Mouse (Mus musculus): Measurements from ENCODE around the gene Clk2. TPM values are rescaled to one million over a fixed set of nuclear protein-coding genes. Genes with fewer than 3 reads are reported as not detected.
"Not testable (repeated sequence)": the region's sequence is repeated elsewhere in the genome, so short reads cannot be mapped to it uniquely, and the experiment has no call there.

Clk2 gene
- polyA plus RNA-seq, 1 experiment from 2014 or later, result 42.3 TPM

- peak; percentile 86 for ATAC-seq (ENCODE audit: low FRiP score, low read depth)
- Histone ChIP-seq H3K9ac (replicated peaks) (peak overlapping the region; percentile 57), H3K36me3 (peaks cover 24% of the 10 kb centered on the region), H3K9me3 (no peaks in the 10 kb centered on the region), H3K27ac (replicated peaks) (peak overlapping the region; percentile 98), H3K27me3 (no peaks in the 10 kb centered on the region), H3K4me3 (peak overlapping the region; percentile 83), H3K4me2 (replicated peaks) (peak overlapping the region; percentile 77), H3K4me1 (peaks cover 44% of the 10 kb centered on the region)
- WGBS, result under 1% methylated on average over 69 of the region's 69 CpGs
Measured at GRCm38 (mm10) chr3:89213803-89214530, 49.4 kb downstream of the Clk2 start.

- Histone ChIP-seq H3K4me3 (peak within 1 kb of the TSS; percentile 83), H3K4me1 (peaks cover 51% of the 10 kb centered on the region), H3K4me2 (replicated peaks) (peak within 1 kb of the TSS; percentile 77), H3K9me3 (no peaks in the 10 kb centered on the region), H3K27me3 (no peaks in the 10 kb centered on the region), H3K36me3 (peaks cover 24% of the 10 kb centered on the region), H3K9ac (replicated peaks) (peak within 1 kb of the TSS; percentile 57), H3K27ac (replicated peaks) (peak within 1 kb of the TSS; percentile 98)
- under 1% methylated on average over 19 of the region's 19 CpGs for WGBS
- 0 out of 2 replicates have a peak, but pooled peaks have one; percentile 4 for ATAC-seq (ENCODE audit: low FRiP score, low read depth)
Measured at GRCm38 (mm10) chr3:89214681-89215411, 50.3 kb downstream of the Clk2 start, which contains the start of gene Thbs3. TSS of gene Thbs3 (plus strand) at chr3:89215180.

GRCm38 (mm10) chr3:89215853-89216252 is 51.3 kb downstream of the Clk2 start:
- peaks cover 56% of the 10 kb centered on the region for H3K4me1 ChIP-seq
- H3K9ac ChIP-seq (replicated peaks), result peak overlapping the region; percentile 57
- H3K4me3 ChIP-seq, result peak overlapping the region; percentile 83
- H3K9me3 ChIP-seq, result no peaks in the 10 kb centered on the region
- no peaks in the 10 kb centered on the region for H3K27me3 ChIP-seq
- peak; percentile 34 for ATAC-seq (ENCODE audit: low FRiP score, low read depth)
- H3K4me2 ChIP-seq (replicated peaks), result peak overlapping the region; percentile 77
- peak overlapping the region; percentile 98 for H3K27ac ChIP-seq (replicated peaks)
- peaks cover 25% of the 10 kb centered on the region for H3K36me3 ChIP-seq
- under 1% methylated on average over 6 of the region's 6 CpGs for WGBS

GRCm38 (mm10) chr3:89216407-89216806 is 51.8 kb downstream of the Clk2 start:
- not testable (repeated sequence) for H3K9me3 ChIP-seq; H3K27me3 ChIP-seq; H3K4me3 ChIP-seq; ATAC-seq (ENCODE audit: low FRiP score, low read depth)
- Histone ChIP-seq H3K9ac (replicated peaks) (0 out of 2 replicates have a peak overlapping the region, but pooled peaks have one; percentile 24), H3K27ac (replicated peaks) (peak overlapping the region; percentile 98), H3K36me3 (peaks cover 31% of the 10 kb centered on the region), H3K4me2 (replicated peaks) (peak overlapping the region; percentile 77), H3K4me1 (peaks cover 59% of the 10 kb centered on the region)
- 71% methylated on average over 7 of the region's 7 CpGs for WGBS

DNA sequence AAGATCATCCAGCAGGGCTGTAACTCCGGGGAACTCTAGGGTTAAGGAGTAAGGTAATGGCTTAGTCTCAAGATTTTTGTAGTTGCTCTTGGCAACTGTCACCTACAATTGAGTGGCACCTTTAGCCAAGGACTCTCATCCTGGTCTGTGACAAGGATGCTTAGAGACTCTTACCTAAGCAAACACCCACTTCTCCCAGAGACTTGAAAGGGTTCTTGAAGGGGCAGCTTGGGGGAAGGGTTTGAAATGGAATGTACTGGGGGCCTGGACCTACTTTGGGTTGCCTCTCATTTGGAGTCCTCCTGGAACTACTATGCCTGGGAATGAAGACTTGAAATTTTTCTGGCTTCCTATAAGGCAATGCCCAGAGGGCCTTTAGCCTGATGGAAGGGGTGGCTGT is 53.7 kb downstream of the Clk2 start:
- H3K27ac ChIP-seq (replicated peaks), result 0 out of 2 replicates have a peak overlapping the region, but pooled peaks have one; percentile 49
- H3K9me3 ChIP-seq, result no peaks in the 10 kb centered on the region
- no peak overlapping the region for H3K9ac ChIP-seq (replicated peaks)
- no peak for ATAC-seq (ENCODE audit: low FRiP score, low read depth)
- no peak overlapping the region for H3K4me2 ChIP-seq (replicated peaks)
- WGBS, result 67% methylated on average over 1 of the region's 1 CpGs
- H3K36me3 ChIP-seq, result peaks cover 48% of the 10 kb centered on the region
- no peak overlapping the region for H3K4me3 ChIP-seq
- H3K4me1 ChIP-seq, result peaks cover 61% of the 10 kb centered on the region
- no peaks in the 10 kb centered on the region for H3K27me3 ChIP-seq

GRCm38 (mm10) chr3:89219546-89219945 is 55.0 kb downstream of the Clk2 start:
- H3K27me3 ChIP-seq, result no peaks in the 10 kb centered on the region
- WGBS, result 46% methylated on average over 8 of the region's 8 CpGs
- no peak overlapping the region for H3K9ac ChIP-seq (replicated peaks)
- no peak overlapping the region for H3K4me3 ChIP-seq
- H3K4me2 ChIP-seq (replicated peaks), result no peak overlapping the region
- H3K27ac ChIP-seq (replicated peaks), result peak overlapping the region; percentile 63
- H3K4me1 ChIP-seq, result peaks cover 73% of the 10 kb centered on the region
- no peak for ATAC-seq (ENCODE audit: low FRiP score, low read depth)
- no peaks in the 10 kb centered on the region for H3K9me3 ChIP-seq
- peaks cover 60% of the 10 kb centered on the region for H3K36me3 ChIP-seq

- H3K4me2 ChIP-seq (replicated peaks), result no peak overlapping the region
- H3K27ac ChIP-seq (replicated peaks), result peak overlapping the region; percentile 49
- H3K4me3 ChIP-seq, result no peak overlapping the region
- H3K27me3 ChIP-seq, result no peaks in the 10 kb centered on the region
- no peaks in the 10 kb centered on the region for H3K9me3 ChIP-seq
- WGBS, result 75% methylated on average over 5 of the region's 5 CpGs
- peaks cover 61% of the 10 kb centered on the region for H3K36me3 ChIP-seq
- H3K4me1 ChIP-seq, result peaks cover 71% of the 10 kb centered on the region
- H3K9ac ChIP-seq (replicated peaks), result no peak overlapping the region
- no peak for ATAC-seq (ENCODE audit: low FRiP score, low read depth)
Measured at GRCm38 (mm10) chr3:89221167-89221566, 56.6 kb downstream of the Clk2 start.

DNA sequence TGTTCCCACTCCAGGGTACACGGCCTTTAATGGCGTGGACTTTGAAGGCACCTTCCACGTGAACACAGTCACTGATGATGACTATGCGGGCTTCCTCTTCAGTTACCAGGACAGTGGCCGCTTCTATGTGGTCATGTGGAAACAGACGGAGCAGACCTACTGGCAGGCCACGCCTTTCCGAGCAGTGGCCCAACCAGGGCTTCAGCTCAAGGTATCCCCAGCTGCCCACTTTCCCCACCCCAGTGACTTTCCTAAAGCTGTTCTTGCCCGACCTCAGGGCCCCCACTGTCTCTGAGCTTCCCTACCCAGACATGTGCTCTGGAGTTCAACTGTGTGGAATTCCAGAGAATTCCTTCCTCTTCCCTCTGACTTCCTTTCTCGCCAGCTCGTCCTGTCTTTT is 60.2 kb downstream of the Clk2 start:
- WGBS, result 27% methylated on average over 11 of the region's 11 CpGs
- Histone ChIP-seq H3K9ac (replicated peaks) (peak overlapping the region; percentile 93), H3K4me2 (replicated peaks) (peak overlapping the region; percentile 93), H3K27ac (replicated peaks) (peak overlapping the region; percentile 98), H3K4me1 (peaks cover 77% of the 10 kb centered on the region), H3K36me3 (peaks cover 44% of the 10 kb centered on the region), H3K4me3 (peak overlapping the region; percentile 77), H3K27me3 (no peaks in the 10 kb centered on the region), H3K9me3 (no peaks in the 10 kb centered on the region)
- ATAC-seq (ENCODE audit: low FRiP score, low read depth), result no peak

- no peak for ATAC-seq (ENCODE audit: low FRiP score, low read depth)
- Histone ChIP-seq H3K27me3 (no peaks in the 10 kb centered on the region), H3K27ac (replicated peaks) (peak overlapping the region; percentile 98), H3K4me1 (peaks cover 72% of the 10 kb centered on the region), H3K9ac (replicated peaks) (peak overlapping the region; percentile 93), H3K36me3 (peaks cover 38% of the 10 kb centered on the region), H3K4me3 (peak overlapping the region; percentile 77), H3K9me3 (no peaks in the 10 kb centered on the region), H3K4me2 (replicated peaks) (peak overlapping the region; percentile 93)
- WGBS, result 16% methylated on average over 12 of the region's 12 CpGs
Measured at GRCm38 (mm10) chr3:89225321-89225815, 60.8 kb downstream of the Clk2 start.

DNA sequence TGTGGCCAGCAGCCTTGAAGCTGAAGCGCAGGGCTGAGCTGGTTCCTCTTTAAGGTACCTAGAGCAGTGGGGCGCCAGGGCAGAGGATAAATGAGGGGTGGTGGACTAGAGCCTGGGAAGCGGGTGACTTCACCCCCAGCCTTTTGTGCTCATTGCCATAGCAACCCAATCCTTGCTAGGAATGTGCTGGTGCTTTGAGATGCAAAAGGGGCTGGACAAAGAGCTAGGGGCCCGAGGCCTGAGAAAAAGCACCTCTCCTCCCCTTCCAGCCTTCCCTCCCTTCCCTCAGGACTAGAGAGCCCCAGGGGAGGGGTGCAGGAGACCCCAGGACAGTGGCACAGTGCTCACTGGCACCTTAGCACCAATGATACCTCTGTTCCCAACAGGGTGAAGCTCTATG is 61.3 kb downstream of the Clk2 start:
- no peaks in the 10 kb centered on the region for H3K27me3 ChIP-seq
- 11% methylated on average over 4 of the region's 4 CpGs for WGBS
- H3K36me3 ChIP-seq, result peaks cover 35% of the 10 kb centered on the region
- H3K9ac ChIP-seq (replicated peaks), result peak overlapping the region; percentile 93
- ATAC-seq (ENCODE audit: low FRiP score, low read depth), result peak; percentile 80
- H3K4me3 ChIP-seq, result peak overlapping the region; percentile 77
- peaks cover 71% of the 10 kb centered on the region for H3K4me1 ChIP-seq
- peak overlapping the region; percentile 98 for H3K27ac ChIP-seq (replicated peaks)
- H3K9me3 ChIP-seq, result no peaks in the 10 kb centered on the region
- peak overlapping the region; percentile 93 for H3K4me2 ChIP-seq (replicated peaks)

- peak overlapping the region; percentile 77 for H3K4me3 ChIP-seq
- peaks cover 31% of the 10 kb centered on the region for H3K36me3 ChIP-seq
- no peaks in the 10 kb centered on the region for H3K27me3 ChIP-seq
- H3K4me1 ChIP-seq, result peaks cover 69% of the 10 kb centered on the region
- WGBS, result 10% methylated on average over 11 of the region's 11 CpGs
- H3K27ac ChIP-seq (replicated peaks), result peak overlapping the region; percentile 98
- H3K9ac ChIP-seq (replicated peaks), result peak overlapping the region; percentile 93
- no peak for ATAC-seq (ENCODE audit: low FRiP score, low read depth)
- no peaks in the 10 kb centered on the region for H3K9me3 ChIP-seq
- H3K4me2 ChIP-seq (replicated peaks), result peak overlapping the region; percentile 93
Measured at GRCm38 (mm10) chr3:89226361-89226760, 61.8 kb downstream of the Clk2 start.

Measured in midbrain, embryonic 12.5 days (tissue).